Mouse (Mus musculus) testis, adult 2 months (tissue): ENCODE data around the gene Bud13. TPM values are rescaled to one million over a fixed set of nuclear protein-coding genes. Genes with fewer than 3 reads are reported as not detected.

Experiments used
- H3K27ac ChIP-seq: fragments of 200-500 bp; 2 replicates; pipeline ENCODE4 v1.5.1; 2012; ENCODE audit warnings: low read depth, low read length; ENCODE audit not compliant: control insufficient read depth, insufficient read depth
- H3K27me3 ChIP-seq: fragments of 200-500 bp; 2 replicates; pipeline ENCODE4 v1.6.1; 2012; ENCODE audit warnings: mild to moderate bottlenecking, low read length, moderate library complexity; ENCODE audit not compliant: control insufficient read depth, insufficient read depth
- H3K36me3 ChIP-seq: fragments of 200-500 bp; 2 replicates; pipeline ENCODE4 v1.6.1; 2012; ENCODE audit warnings: mild to moderate bottlenecking, low read length; ENCODE audit not compliant: control insufficient read depth, insufficient read depth
- H3K4me1 ChIP-seq: fragments of 200-500 bp; 2 replicates; pipeline ENCODE4 v1.6.1; 2012; ENCODE audit warnings: low read length; ENCODE audit not compliant: control insufficient read depth, insufficient read depth
- H3K4me3 ChIP-seq: fragments of 200-500 bp; 2 replicates; pipeline ENCODE4 v1.5.1; 2012; ENCODE audit warnings: low read depth, mild to moderate bottlenecking, low read length, moderate library complexity, mixed read lengths; ENCODE audit not compliant: control insufficient read depth
- CTCF ChIP-seq: fragments of 200-500 bp; IDR thresholded peaks from 2 replicates; pipeline ENCODE4 v1.5.1; 2012; ENCODE audit warnings: low read depth, mild to moderate bottlenecking, inconsistent platforms, low read length, moderate library complexity; ENCODE audit not compliant: control insufficient read depth, insufficient read depth, insufficient replicate concordance
- POLR2A ChIP-seq: fragments of 200-500 bp; IDR thresholded peaks from 2 replicates; pipeline ENCODE4 v1.6.1; 2012; ENCODE audit warnings: low read depth, mild to moderate bottlenecking, inconsistent platforms, low read length, moderate library complexity; ENCODE audit not compliant: control insufficient read depth
- polyA plus RNA-seq: library from polyadenylated mRNA; depleted of rRNA; stranded (reverse); fragments of >200 nt; gene quantifications from 2 replicates; pipeline ENCODE4 v1.2.3, GENCODE M21; 2012

The Bud13 gene
- polyA plus RNA-seq, 1 experiment, result 5.8 TPM

DNA sequence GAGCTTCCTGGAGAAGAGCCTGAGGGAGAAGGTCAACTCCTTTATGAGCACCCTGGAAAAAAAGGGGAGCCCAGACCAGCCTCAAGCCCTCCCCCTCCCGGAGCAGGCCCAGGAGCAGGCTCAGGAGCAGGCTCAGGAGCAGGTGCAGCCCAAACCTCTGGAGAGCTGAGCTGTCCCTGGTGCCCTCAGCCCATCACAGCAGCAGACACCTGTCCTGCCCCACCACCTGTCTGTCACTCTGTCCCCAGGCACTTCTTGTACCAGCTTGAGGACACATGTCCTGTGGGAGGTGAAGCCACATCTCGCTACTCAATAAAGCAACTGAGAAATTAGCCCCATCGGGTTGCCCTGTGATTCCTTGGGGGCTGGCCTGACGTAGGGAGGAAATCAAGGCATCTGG, 39.7 kb upstream of the Bud13 start:
- no peaks in the 10 kb centered on the region for H3K4me1 ChIP-seq
- no peak overlapping the region for H3K27ac ChIP-seq
- no peaks in the 10 kb centered on the region for H3K36me3 ChIP-seq
- H3K27me3 ChIP-seq, result no peaks in the 10 kb centered on the region
- TF ChIP-seq CTCF, result no peak
- no peak for TF ChIP-seq POLR2A
- H3K4me3 ChIP-seq, result no peak overlapping the region

GRCm38 (mm10) chr9:46243584-46243983, 39.2 kb upstream of the Bud13 start:
- Histone ChIP-seq H3K36me3 (no peaks in the 10 kb centered on the region), H3K4me1 (no peaks in the 10 kb centered on the region), H3K4me3 (no peak overlapping the region), H3K27me3 (no peaks in the 10 kb centered on the region), H3K27ac (no peak overlapping the region)
- TF ChIP-seq POLR2A, result no peak
- TF ChIP-seq CTCF, result no peak

GRCm38 (mm10) chr9:46246752-46247324, 36.0 kb upstream of the Bud13 start:
- no peak overlapping the region for H3K4me3 ChIP-seq
- no peaks in the 10 kb centered on the region for H3K36me3 ChIP-seq
- TF ChIP-seq POLR2A (no peak), CTCF (peak; percentile 45; the same call in 1 of the 2 replicates)
- no peak overlapping the region for H3K27ac ChIP-seq
- H3K4me1 ChIP-seq, result no peaks in the 10 kb centered on the region
- H3K27me3 ChIP-seq, result no peaks in the 10 kb centered on the region

- H3K27me3 ChIP-seq, result no peaks in the 10 kb centered on the region
- H3K27ac ChIP-seq, result no peak overlapping the region
- H3K4me3 ChIP-seq, result no peak overlapping the region
- H3K4me1 ChIP-seq, result no peaks in the 10 kb centered on the region
- H3K36me3 ChIP-seq, result no peaks in the 10 kb centered on the region
- TF ChIP-seq POLR2A, result no peak
- TF ChIP-seq CTCF, result no peak
Measured at GRCm38 (mm10) chr9:46256177-46256576, 26.6 kb upstream of the Bud13 start.

- no peaks in the 10 kb centered on the region for H3K27me3 ChIP-seq
- no peaks in the 10 kb centered on the region for H3K4me1 ChIP-seq
- TF ChIP-seq CTCF, result no peak
- TF ChIP-seq POLR2A, result no peak
- H3K27ac ChIP-seq, result no peak overlapping the region
- H3K36me3 ChIP-seq, result no peaks in the 10 kb centered on the region
- no peak overlapping the region for H3K4me3 ChIP-seq
Measured at GRCm38 (mm10) chr9:46256658-46257385, 26.0 kb upstream of the Bud13 start.

DNA sequence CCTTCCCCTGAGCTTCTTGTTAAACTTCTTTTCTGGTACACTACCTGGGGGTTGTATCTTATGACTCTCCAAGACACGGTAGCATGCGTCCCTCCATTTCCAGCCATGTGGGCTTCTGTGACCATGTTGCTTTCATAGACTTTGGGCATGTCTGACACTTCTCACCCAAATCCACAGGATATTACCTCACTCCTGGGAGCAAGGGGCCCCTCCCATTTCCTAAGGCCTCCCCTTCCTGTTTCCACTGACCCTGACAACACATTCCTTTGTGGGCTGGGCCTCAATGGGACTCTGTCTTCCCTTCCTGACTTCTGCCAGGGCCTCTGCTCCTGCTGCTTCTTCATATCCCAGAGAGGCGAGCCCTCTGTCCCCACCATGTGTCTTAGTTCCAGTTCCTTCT, 25.3 kb upstream of the Bud13 start:
- H3K4me3 ChIP-seq, result no peak overlapping the region
- H3K36me3 ChIP-seq, result no peaks in the 10 kb centered on the region
- no peak overlapping the region for H3K27ac ChIP-seq
- no peaks in the 10 kb centered on the region for H3K4me1 ChIP-seq
- TF ChIP-seq POLR2A, result no peak
- TF ChIP-seq CTCF, result no peak
- H3K27me3 ChIP-seq, result no peaks in the 10 kb centered on the region

DNA sequence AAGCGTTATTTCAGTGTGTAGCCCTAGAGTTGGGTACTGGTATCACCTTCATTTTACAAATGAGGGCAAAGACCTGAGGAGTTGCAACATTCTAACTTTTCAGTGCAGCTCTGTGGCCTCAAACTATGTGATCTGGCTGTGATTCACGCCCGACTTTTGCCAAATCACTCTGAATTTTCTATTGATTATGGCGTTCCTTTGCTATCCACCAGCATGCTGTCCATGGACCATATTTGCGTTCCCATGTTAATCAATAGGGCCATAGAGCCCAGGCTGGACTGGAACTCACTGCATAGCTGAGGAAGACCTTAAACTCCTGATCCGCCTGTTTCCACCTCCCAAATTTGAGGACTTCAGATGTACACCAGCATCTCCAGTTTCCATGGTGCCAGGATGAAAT, 23.7 kb upstream of the Bud13 start:
- H3K4me1 ChIP-seq, result no peaks in the 10 kb centered on the region
- TF ChIP-seq POLR2A (no peak), CTCF (no peak)
- no peak overlapping the region for H3K27ac ChIP-seq
- H3K36me3 ChIP-seq, result no peaks in the 10 kb centered on the region
- H3K27me3 ChIP-seq, result no peaks in the 10 kb centered on the region
- no peak overlapping the region for H3K4me3 ChIP-seq
